Mouse (Mus musculus) intestine, embryonic 15.5 days (tissue): ENCODE measurements around the gene Large2. TPM values are rescaled to one million over a fixed set of nuclear protein-coding genes. Genes with fewer than 3 reads are reported as not detected.
A peak's percentile ranks its signal among the peaks of the same experiment; 100 is the strongest.

ENCODE experiments used
- ATAC-seq: fragments of 200-750 bp; cut with Nextera tagmentation; 2 replicates; pipeline ENCODE4 v1.8.0; 2017; ENCODE audit warnings: moderate TSS enrichment, moderate library complexity
- H3K27ac ChIP-seq: fragments of 300-500 bp; sonication (generic); 2 replicates; pipeline ENCODE4 v1.5.1; 2015; ENCODE audit warnings: mild to moderate bottlenecking, inconsistent platforms
- H3K27me3 ChIP-seq: fragments of 300-500 bp; sonication (generic); replicated peaks from 2 replicates; pipeline ENCODE4 v1.6.1; 2015; ENCODE audit warnings: inconsistent platforms
- H3K36me3 ChIP-seq: fragments of 300-500 bp; sonication (generic); 2 replicates; pipeline ENCODE4 v1.6.1; 2015; ENCODE audit warnings: inconsistent platforms
- H3K4me1 ChIP-seq: fragments of 300-500 bp; sonication (generic); replicated peaks from 2 replicates; pipeline ENCODE4 v1.6.1; 2015; ENCODE audit warnings: inconsistent platforms
- H3K4me2 ChIP-seq: fragments of 300-500 bp; sonication (generic); replicated peaks from 2 replicates; pipeline ENCODE4 v1.6.1; 2015; ENCODE audit warnings: mild to moderate bottlenecking, inconsistent platforms
- H3K4me3 ChIP-seq: fragments of 300-500 bp; sonication (generic); replicated peaks from 2 replicates; pipeline ENCODE4 v1.5.1; 2015; ENCODE audit warnings: inconsistent platforms
- H3K9ac ChIP-seq: fragments of 300-500 bp; sonication (generic); 2 replicates; pipeline ENCODE4 v1.6.1; 2015; ENCODE audit warnings: inconsistent platforms
- H3K9me3 ChIP-seq: fragments of 300-500 bp; sonication (generic); 2 replicates; pipeline ENCODE4 v1.6.1; 2016; ENCODE audit warnings: inconsistent platforms
- WGBS: fragments of 180-500 bp; shearing (Covaris S2); methylation state at CpG from one replicate; pipeline ENCODE4 v1.1.7; 2015; 5-methylcytosine and 5-hydroxymethylcytosine counted together
- polyA plus RNA-seq: library from polyadenylated mRNA; unstranded; fragments of >200 nt; fragmentation: Nextera tagmentation; extraction: Ambion mirVana; gene quantifications from 2 replicates; pipeline ENCODE4 v1.2.1, GENCODE M21; 2015

The Large2 gene
- polyA plus RNA-seq, 1 experiment from 2014 or later: 10.0 TPM

DNA sequence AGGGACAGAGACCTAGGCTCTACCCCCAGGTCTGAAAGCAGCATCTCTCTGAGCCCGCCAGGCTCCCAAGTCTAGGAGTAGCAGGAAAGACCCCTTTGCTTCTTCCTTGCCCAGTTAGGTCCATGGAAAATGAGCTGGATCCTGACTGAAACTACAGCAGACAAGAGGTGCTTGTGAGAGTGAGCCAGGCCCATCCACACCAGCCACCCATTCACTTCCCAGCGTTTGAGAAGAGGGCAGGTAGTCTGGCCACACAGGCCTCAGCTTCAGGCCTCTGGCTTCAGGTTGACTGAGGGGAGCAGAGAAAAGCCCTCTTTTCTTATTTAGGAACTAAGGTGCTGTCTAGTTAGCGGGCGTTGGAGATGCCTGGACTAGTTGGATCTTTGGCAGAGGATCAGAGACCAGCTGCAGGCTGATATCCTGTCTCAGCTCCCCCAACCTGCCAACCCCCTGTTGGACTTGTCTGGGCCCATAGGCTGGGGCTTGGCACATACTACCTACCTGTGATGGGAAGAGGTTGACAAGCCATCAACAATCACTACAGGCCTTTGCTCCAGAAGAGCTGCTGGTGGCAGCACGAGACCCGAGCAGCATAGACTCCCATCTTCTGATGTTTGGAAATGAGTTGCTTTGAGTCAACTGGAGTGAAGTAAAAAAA lies 12.0 kb downstream of the Large2 start:
- Histone ChIP-seq H3K4me2 (no peak overlapping the region), H3K4me3 (no peak overlapping the region), H3K27ac (no peak overlapping the region), H3K36me3 (peaks cover 15% of the 10 kb centered on the region), H3K9ac (no peak overlapping the region), H3K9me3 (no peaks in the 10 kb centered on the region), H3K27me3 (no peaks in the 10 kb centered on the region), H3K4me1 (peaks cover 9% of the 10 kb centered on the region; the same call in 1 of the 2 replicates)
- WGBS: 94% methylated on average over 6 of the region's 6 CpGs
- ATAC-seq: no peak

DNA sequence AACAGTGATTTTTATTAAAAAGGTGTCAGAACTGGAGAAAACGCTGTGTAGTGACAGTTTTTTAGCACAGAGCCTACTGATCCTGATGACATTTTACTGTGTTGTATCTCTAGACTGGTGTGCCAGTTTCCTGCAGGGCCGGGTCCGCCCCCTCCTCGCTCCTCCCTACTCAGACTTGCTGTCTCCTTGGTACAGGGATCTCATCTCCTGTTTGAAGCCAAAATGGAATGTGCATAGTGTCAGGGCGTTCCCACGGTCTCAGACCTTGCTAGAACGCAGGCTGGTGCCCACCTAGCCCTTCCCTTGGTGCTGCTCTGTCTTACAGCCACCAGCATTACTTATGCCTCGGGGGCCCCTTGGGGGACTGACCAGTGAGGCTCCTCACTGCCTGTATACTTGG lies 12.9 kb downstream of the Large2 start:
- no peak overlapping the region for H3K9ac ChIP-seq
- ATAC-seq: no peak
- 87% methylated on average over 8 of the region's 8 CpGs for WGBS
- peaks cover 18% of the 10 kb centered on the region for H3K36me3 ChIP-seq
- H3K4me1 ChIP-seq: peaks cover 5% of the 10 kb centered on the region; the same call in 1 of the 2 replicates
- H3K27me3 ChIP-seq: no peaks in the 10 kb centered on the region
- H3K9me3 ChIP-seq: no peaks in the 10 kb centered on the region
- H3K27ac ChIP-seq: no peak overlapping the region
- H3K4me2 ChIP-seq: no peak overlapping the region
- H3K4me3 ChIP-seq: no peak overlapping the region

DNA sequence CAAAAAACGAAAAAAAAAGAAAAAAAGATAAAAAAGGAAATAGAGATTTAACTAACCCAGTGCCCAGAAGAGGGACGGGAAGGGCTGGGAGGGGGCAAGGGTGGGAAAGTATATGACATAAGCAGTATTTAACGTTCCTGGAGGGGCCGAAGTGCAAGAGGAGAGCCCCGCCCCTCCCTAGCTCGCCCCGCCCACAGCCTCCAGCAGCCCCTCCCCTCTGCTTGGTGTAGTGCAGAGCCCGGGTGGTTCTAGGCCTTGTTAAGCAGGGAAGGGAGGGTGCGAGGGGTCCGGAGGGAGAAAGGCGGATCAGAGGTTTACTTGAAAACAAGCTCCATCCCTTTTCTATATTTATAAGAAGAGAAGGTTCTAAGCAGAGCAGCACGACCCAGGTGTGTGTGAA lies 13.8 kb downstream of the Large2 start:
- no peaks in the 10 kb centered on the region for H3K9me3 ChIP-seq
- peak; percentile 90 for ATAC-seq
- 25% methylated on average over 12 of the region's 12 CpGs for WGBS
- peaks cover 20% of the 10 kb centered on the region for H3K36me3 ChIP-seq
- no peak overlapping the region for H3K9ac ChIP-seq
- peaks cover 5% of the 10 kb centered on the region; the same call in 1 of the 2 replicates for H3K4me1 ChIP-seq
- no peak overlapping the region for H3K27ac ChIP-seq
- H3K4me2 ChIP-seq: no peak overlapping the region
- no peaks in the 10 kb centered on the region for H3K27me3 ChIP-seq
- no peak overlapping the region for H3K4me3 ChIP-seq

DNA sequence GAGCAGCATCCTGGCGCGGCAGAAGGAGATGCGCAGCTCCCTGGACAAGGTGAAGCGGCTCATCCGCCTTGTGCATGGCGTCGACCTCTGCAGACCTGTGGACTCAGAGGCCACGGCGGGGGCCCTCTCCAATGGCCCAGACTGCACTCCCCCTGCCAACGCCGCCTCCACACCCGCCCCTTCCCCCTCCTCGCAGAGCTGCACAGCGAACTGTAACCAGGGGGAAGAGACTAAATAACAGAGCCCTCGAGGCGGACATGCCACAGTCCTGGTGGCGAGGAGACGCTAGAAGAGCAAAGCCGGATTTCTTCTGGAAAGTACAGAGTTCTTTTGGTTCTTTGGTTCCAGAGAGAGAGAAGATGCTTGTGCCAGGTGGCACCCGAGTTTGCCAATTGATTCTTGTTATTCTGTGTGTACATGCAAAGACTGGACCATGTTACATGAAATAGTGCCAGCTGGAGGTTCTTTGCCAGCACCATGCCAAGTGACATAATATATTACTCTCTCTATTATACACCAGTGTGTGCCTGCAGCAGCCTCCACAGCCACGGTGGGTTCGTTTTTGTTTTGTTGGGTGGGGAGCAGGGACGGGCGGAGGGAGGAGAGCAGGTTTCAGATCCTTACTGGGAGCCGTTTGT lies 14.4 kb downstream of the Large2 start:
- no peaks in the 10 kb centered on the region for H3K9me3 ChIP-seq
- no peak overlapping the region for H3K9ac ChIP-seq
- no peaks in the 10 kb centered on the region for H3K27me3 ChIP-seq
- ATAC-seq: peak; percentile 19; the same call in 1 of the 2 replicates
- peaks cover 5% of the 10 kb centered on the region; the same call in 1 of the 2 replicates for H3K4me1 ChIP-seq
- no peak overlapping the region for H3K4me2 ChIP-seq
- no peak overlapping the region for H3K4me3 ChIP-seq
- no peak overlapping the region for H3K27ac ChIP-seq
- peaks cover 20% of the 10 kb centered on the region for H3K36me3 ChIP-seq
- 75% methylated on average over 25 of the region's 25 CpGs for WGBS

DNA sequence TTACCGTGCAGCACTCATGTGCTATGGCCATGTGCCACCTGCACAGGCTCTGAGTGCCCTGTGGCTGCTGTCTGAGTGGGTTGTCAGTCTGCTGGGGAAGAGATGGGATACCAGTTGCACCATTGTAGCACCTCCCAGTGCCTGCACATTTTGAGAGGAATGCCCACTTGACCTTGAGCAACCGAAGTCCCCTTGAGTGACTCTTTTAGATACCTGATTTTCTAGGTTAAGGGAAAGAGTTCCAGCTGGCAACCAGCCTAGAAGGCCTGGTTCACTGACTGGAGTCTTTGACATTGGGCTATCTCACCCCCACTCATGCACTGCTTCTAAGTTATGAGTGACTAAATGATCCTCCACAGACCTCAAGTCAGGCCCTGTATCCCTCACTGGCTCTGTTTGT lies 15.4 kb downstream of the Large2 start:
- Histone ChIP-seq H3K36me3 (peaks cover 20% of the 10 kb centered on the region), H3K4me2 (no peak overlapping the region), H3K27me3 (no peaks in the 10 kb centered on the region), H3K9ac (no peak overlapping the region), H3K4me3 (no peak overlapping the region), H3K9me3 (no peaks in the 10 kb centered on the region), H3K4me1 (peaks cover 5% of the 10 kb centered on the region; the same call in 1 of the 2 replicates), H3K27ac (no peak overlapping the region)
- no peak for ATAC-seq
- WGBS: 77% methylated on average over 2 of the region's 2 CpGs

DNA sequence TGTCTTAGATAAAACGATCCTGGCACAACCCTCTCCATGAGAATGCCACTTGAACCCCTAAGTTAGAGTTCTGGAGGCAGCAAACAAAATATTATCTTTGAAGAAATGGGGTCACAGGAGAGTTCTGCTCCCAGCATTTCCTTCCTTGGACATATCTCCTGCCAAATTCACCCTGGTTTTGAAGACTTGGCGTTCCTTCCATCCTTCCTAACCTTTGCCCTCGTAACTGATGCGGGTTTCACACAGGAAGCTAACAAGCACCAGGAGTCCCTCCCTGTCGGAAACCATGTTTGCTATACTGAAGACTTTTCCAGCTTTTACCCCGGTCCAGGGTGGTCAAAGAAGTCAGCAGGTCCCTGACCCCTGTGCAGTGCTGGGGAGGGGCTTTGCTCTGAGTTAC lies 20.4 kb downstream of the Large2 start:
- Histone ChIP-seq H3K4me3 (no peak overlapping the region), H3K36me3 (peaks cover 17% of the 10 kb centered on the region), H3K27ac (no peak overlapping the region), H3K9ac (no peak overlapping the region), H3K27me3 (no peaks in the 10 kb centered on the region), H3K4me1 (no peaks in the 10 kb centered on the region), H3K4me2 (no peak overlapping the region), H3K9me3 (no peaks in the 10 kb centered on the region)
- 57% methylated on average over 6 of the region's 6 CpGs for WGBS
- ATAC-seq: no peak

DNA sequence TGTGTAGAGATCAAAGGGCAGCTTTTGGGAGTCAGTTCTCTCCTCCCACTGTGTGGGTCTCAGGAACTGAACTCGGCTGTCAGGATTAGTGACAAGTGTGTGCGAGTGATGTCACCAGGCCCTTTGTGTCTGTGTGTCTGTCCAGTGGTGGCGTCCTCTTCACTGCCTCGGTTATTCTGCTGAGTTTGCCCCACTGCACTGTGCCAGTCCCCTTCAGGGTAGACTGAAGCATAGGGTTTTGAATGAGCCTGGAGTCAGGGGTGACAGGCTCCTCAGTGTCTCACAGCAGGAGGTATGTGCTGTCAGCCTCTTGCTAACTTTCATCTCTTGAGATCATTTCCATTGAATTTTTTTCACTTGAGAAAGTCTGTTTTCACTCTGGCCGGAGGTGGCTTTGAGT lies 21.3 kb downstream of the Large2 start:
- H3K9ac ChIP-seq: no peak overlapping the region
- no peaks in the 10 kb centered on the region for H3K9me3 ChIP-seq
- no peak for ATAC-seq
- H3K27me3 ChIP-seq: no peaks in the 10 kb centered on the region
- H3K27ac ChIP-seq: no peak overlapping the region
- peaks cover 18% of the 10 kb centered on the region for H3K36me3 ChIP-seq
- 82% methylated on average over 5 of the region's 5 CpGs for WGBS
- H3K4me1 ChIP-seq: no peaks in the 10 kb centered on the region
- no peak overlapping the region for H3K4me3 ChIP-seq
- H3K4me2 ChIP-seq: no peak overlapping the region

DNA sequence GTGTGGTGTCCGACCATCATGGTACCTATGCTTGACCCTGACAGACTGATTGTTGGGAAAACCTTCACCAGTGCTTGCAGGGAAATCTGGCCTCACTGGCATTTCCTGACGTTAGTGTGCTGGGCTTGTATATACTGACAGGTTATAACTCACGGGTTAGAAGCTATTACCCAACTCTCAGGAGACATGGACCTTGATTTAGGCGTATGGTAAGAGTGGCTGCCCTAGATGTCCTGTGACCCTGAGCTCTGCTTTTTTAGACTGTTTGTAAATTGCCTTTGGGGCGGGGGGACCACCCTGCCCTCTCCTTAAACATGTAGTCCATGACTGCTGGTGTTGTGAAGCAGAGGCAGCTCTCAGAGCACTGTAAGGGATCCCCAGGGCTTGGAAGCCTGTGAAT lies 24.0 kb downstream of the Large2 start:
- ATAC-seq: no peak
- Histone ChIP-seq H3K4me1 (no peaks in the 10 kb centered on the region), H3K27me3 (no peaks in the 10 kb centered on the region), H3K9ac (no peak overlapping the region), H3K36me3 (peaks cover 14% of the 10 kb centered on the region), H3K4me2 (no peak overlapping the region), H3K4me3 (no peak overlapping the region), H3K27ac (no peak overlapping the region), H3K9me3 (no peaks in the 10 kb centered on the region)
- WGBS: 43% methylated on average over 5 of the region's 5 CpGs

DNA sequence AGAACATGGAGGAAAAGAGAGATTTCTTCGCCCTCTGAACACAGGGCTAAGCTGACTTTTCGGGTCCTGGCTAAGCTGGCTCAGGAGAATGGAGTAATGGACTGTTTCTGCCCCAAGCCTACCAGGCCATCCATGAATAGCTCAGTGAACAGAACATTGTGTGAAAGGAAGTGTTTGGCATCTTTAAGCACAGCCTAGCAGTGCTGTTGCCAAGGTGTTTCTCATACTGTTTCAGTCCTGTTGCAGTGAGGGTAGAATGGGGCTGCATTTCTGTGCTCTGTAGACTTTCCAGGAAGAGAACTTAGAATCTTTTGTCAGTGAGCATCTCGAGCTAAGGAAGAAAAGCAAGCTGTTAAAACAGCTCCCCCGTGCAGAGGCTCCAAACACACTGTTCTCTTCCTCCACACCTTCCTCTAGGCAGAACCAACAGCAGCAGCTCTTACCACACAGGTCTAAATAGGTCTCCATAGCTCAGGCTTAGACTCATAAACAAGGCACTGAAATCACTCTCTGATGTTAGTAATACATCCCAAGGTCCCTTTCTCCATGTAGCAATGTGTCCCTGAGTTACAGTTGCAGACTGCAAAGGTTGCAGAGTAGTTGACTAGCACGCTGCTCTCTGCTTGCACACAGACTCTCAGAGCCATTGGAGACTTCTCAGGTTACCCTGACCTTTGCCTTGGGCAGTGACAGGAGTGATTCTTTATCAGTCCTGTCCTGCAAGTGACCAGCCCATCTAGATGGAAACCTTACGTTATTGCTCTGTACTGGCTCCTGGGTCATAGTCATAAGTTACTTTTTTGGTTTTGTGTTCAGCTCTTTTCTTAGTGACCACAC lies 24.9 kb downstream of the Large2 start:
- Histone ChIP-seq H3K9ac (no peak overlapping the region), H3K4me3 (no peak overlapping the region), H3K4me1 (no peaks in the 10 kb centered on the region), H3K27me3 (no peaks in the 10 kb centered on the region), H3K36me3 (peaks cover 14% of the 10 kb centered on the region), H3K27ac (no peak overlapping the region), H3K9me3 (no peaks in the 10 kb centered on the region), H3K4me2 (no peak overlapping the region)
- ATAC-seq: no peak
- 56% methylated on average over 6 of the region's 6 CpGs for WGBS

DNA sequence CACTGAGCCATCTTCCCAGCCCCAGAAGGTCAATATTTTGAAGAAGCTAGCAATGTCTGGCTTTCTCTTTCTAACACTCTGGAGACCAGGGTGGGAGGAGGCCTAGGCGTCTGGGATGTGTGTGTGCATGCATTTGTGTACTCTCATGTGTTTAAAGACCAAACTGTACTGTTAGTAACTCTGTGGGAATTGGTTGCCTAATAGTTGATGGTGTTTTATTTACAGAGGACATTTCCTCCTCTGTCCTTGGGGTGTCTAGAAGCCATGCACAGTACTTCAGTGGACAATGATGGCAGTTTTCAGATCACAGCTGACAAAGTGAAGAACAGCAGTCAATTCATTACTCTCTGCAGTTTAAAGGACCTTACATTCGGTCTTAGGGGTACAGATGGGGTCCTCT lies 27.5 kb downstream of the Large2 start:
- 83% methylated on average over 2 of the region's 2 CpGs for WGBS
- no peak overlapping the region for H3K4me2 ChIP-seq
- no peak overlapping the region for H3K9ac ChIP-seq
- no peak overlapping the region for H3K27ac ChIP-seq
- H3K4me1 ChIP-seq: no peaks in the 10 kb centered on the region
- peaks cover 12% of the 10 kb centered on the region for H3K36me3 ChIP-seq
- no peaks in the 10 kb centered on the region for H3K9me3 ChIP-seq
- H3K27me3 ChIP-seq: no peaks in the 10 kb centered on the region
- no peak for ATAC-seq
- H3K4me3 ChIP-seq: no peak overlapping the region

DNA sequence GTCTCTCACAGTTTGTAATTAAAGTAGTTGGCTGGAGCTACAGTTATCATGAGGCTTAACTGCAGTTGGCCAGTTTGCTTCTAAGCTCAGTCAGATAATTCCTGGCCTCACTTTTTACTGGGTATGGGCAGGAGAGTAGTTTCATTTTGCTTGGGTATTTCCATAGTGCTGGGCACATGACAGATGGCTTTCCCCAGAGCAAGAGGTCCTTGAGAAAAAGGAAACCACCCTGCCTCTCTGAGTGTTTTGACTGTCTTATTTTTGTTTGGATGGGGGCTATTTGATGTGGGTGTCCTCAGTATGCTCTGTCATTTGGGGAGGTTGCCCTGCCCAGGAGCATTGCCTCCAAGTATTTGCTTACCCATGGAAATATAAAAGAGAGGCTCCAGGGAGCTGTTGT lies 32.3 kb downstream of the Large2 start:
- H3K4me3 ChIP-seq: no peak overlapping the region
- ATAC-seq: no peak
- H3K4me1 ChIP-seq: no peaks in the 10 kb centered on the region
- no peak overlapping the region for H3K4me2 ChIP-seq
- H3K36me3 ChIP-seq: 0 out of 2 replicates have a peak, but pooled peaks cover under 1% of the 10 kb centered on the region
- H3K9me3 ChIP-seq: no peaks in the 10 kb centered on the region
- H3K9ac ChIP-seq: no peak overlapping the region
- no peak overlapping the region for H3K27ac ChIP-seq
- H3K27me3 ChIP-seq: no peaks in the 10 kb centered on the region

DNA sequence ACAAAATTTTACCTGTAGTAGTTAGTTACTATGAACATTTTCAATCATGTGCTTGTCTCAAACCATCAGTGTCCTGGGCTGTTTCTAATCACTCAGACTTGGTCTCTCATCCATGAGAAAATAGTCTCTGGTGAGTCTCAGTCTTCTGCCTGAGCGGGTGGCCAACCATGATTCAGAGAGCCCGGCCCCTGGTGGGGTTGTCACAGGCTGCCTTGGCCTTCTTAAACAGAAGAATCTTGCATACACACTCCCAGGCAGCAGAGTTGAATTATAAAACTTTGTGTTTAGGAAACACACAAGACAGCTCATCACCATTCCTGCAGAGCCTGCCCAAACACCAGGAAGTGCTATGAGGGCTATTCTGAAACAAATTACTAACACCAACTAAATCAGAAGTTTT lies 42.8 kb downstream of the Large2 start:
- Histone ChIP-seq H3K9me3 (no peaks in the 10 kb centered on the region), H3K27ac (no peak overlapping the region), H3K4me1 (no peaks in the 10 kb centered on the region), H3K9ac (no peak overlapping the region), H3K4me3 (no peak overlapping the region), H3K4me2 (no peak overlapping the region), H3K36me3 (peaks cover 4% of the 10 kb centered on the region; the same call in 1 of the 2 replicates), H3K27me3 (no peaks in the 10 kb centered on the region)
- WGBS: 89% methylated on average over 2 of the region's 2 CpGs
- ATAC-seq: no peak
